Mouse (Mus musculus): ENCODE data around the gene Tagap. TPM values are rescaled to one million over a fixed set of nuclear protein-coding genes. Genes with fewer than 3 reads are reported as not detected.

The Tagap gene
- total RNA-seq (2021) = 1 to 10 TPM; 4.6 to 6.0 TPM
- long read RNA-seq, experiment 1, partial matches to known transcripts = 0 of 21 reads
- long read RNA-seq, experiment 1, other reads (novel, unspliced or antisense) = 21 of 21 reads
- long read RNA-seq, experiment 2, partial matches to known transcripts = 1 of 11 reads
- long read RNA-seq, experiment 2, other reads (novel, unspliced or antisense) = 8 of 11 reads

- intact Hi-C loops (cut with DNase I) = no loop called here
- Histone ChIP-seq H3K4me3 (no peak within 1 kb of the TSS), H3K27ac (no peak within 1 kb of the TSS)
- no peak for DNase-seq (ENCODE audit: extremely low spot score in 1 of 2, low spot score in 2 of 2)
- TF ChIP-seq CTCF (IDR thresholded peaks at IDR 0.05) = no peak
Observed at GRCm38 (mm10) chr17:7925413-7926160, at the start of gene Tagap. Gene Tagap (plus strand): TSS chr17:7926000.

DNA sequence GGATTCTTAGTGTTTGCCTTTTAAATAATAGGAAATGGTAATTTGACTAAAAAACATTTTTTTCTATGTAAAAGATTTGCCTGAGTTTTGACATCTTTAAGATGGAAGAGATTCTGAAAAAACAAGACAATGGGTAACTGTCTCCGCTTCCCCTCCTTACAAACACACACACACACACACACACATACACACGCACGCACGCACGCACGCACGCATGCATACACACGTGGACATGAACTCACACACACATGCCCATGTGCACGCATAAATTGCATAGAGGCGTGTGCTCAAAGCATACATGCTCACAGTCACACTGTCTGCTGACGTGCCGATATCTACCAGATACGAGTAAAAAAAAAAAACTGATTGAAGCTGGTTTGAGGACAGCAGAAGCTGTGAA is 49.3 kb upstream of the Tagap start:
- DNase-seq (ENCODE audit: extremely low spot score in 1 of 2, low spot score in 2 of 2) = no peak
- intact Hi-C loops (cut with DNase I) = no loop called here
- Histone ChIP-seq H3K27ac (no peak overlapping the region), H3K4me3 (no peak overlapping the region)
- TF ChIP-seq CTCF (IDR thresholded peaks at IDR 0.05) = no peak

DNA sequence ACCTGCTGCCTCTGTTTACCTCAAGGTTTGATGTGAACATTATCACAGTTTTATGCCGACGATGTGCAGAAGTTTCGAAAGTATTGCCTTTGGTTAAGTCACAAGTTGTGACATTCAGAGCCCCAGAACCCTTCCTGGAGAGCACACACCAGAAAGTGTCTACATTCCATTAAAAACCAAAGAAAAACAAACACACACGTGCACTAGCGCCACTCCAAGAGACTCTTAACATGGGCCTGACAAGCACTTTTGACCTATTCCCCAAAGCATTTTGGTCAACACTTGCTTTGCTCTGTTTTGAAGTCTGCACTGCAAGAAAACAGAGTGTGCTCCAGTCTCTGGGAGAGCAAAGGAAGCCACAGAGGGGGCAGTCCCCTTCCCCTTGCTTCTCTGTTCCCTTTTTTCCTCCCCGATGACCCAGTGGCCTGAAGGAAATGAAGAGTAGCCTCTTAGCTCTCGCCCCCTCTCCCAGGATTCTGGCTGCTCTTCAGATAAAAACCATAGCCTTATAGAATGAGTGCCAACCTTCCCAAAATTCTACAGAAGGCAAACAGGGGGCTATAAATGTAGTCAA is 48.5 kb upstream of the Tagap start:
- no peak for DNase-seq (ENCODE audit: extremely low spot score in 1 of 2, low spot score in 2 of 2)
- TF ChIP-seq CTCF (IDR thresholded peaks at IDR 0.05) = no peak
- intact Hi-C loops (cut with DNase I) = no loop called here
- Histone ChIP-seq H3K4me3 (no peak overlapping the region), H3K27ac (no peak overlapping the region)

DNA sequence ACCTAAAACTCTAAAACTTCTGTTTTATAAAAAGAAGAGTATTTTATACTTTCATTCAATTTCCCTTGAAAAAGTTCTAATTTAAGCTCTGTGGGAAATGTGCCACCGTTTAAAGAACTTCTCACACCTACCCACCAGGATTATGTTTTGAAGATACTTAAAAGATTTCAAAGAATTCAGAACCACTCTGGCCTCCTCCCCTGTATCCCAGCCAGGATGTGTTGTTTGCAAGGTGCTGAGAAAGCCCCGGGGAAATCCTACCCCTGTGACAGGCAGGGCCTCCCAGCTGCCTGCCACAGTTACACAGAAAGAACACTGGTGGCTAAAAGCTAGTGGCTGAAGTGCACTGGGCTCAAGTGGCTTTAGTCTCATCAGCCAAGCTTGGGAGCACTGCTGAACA is 47.9 kb upstream of the Tagap start:
- intact Hi-C loops (cut with DNase I) = no loop called here
- Histone ChIP-seq H3K4me3 (no peak overlapping the region), H3K27ac (no peak overlapping the region)
- no peak for DNase-seq (ENCODE audit: extremely low spot score in 1 of 2, low spot score in 2 of 2)
- TF ChIP-seq CTCF (IDR thresholded peaks at IDR 0.05) = no peak

- Histone ChIP-seq H3K4me3 (no peak overlapping the region), H3K27ac (no peak overlapping the region)
- no peak for DNase-seq (ENCODE audit: extremely low spot score in 1 of 2, low spot score in 2 of 2)
- intact Hi-C loops (cut with DNase I) = no loop called here
- no peak for TF ChIP-seq CTCF (IDR thresholded peaks at IDR 0.05)
Observed at GRCm38 (mm10) chr17:7879529-7879928, 46.3 kb upstream of the Tagap start.

DNA sequence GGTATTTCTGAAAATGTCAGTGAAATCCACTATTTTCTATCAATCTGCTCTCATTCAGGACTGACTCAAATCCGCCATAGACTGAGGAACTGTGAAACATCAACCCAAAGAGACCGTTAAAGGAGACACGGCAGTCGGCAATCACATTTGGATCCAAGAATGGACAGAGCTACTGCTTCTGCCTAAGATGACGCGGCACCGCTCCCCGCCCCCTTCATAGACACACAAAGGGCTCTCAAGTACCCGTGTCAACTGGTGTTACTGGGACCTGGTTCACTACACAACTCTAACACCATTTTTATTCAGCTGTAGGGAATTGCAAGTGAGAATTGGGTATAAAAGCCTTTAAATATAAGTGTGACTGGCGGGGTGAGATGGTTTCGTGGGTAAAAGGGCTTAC is 42.7 kb upstream of the Tagap start:
- DNase-seq (ENCODE audit: extremely low spot score in 1 of 2, low spot score in 2 of 2) = no peak
- no peak for TF ChIP-seq CTCF (IDR thresholded peaks at IDR 0.05)
- H3K4me3 ChIP-seq = no peak overlapping the region
- H3K27ac ChIP-seq = no peak overlapping the region
- intact Hi-C loops (cut with DNase I) = no loop called here

DNA sequence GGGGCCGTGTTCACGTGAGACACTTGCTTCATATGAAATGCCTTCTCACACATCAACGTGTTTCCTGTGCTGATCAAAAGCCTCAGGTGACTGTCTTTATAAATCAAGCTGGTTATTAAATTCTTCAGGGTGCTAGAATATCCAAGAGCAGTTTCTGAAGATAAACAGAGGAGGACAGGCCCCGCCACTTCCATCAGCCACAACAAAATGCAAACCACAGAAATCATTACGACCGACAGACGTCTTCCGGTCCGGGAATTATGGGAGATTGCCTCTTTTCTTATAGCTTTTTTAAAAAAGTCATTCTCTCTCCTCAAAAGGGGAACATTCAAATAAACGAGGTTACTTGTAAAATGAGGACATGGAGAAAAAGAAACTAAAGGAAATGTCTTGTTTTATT is 41.2 kb upstream of the Tagap start:
- Histone ChIP-seq H3K4me3 (no peak overlapping the region), H3K27ac (no peak overlapping the region)
- DNase-seq (ENCODE audit: extremely low spot score in 1 of 2, low spot score in 2 of 2) = no peak
- no peak for TF ChIP-seq CTCF (IDR thresholded peaks at IDR 0.05)
- intact Hi-C loops (cut with DNase I) = no loop called here

- H3K27ac ChIP-seq = no peak overlapping the region
- peak in 1 of 2 experiments; percentile 2 for DNase-seq (ENCODE audit: extremely low spot score in 1 of 2, low spot score in 2 of 2)
- TF ChIP-seq CTCF (IDR thresholded peaks at IDR 0.05) = no peak
- H3K4me3 ChIP-seq = no peak overlapping the region
- intact Hi-C loops (cut with DNase I) = no loop called here
Observed at GRCm38 (mm10) chr17:7887071-7887815, 38.6 kb upstream of the Tagap start.

DNA sequence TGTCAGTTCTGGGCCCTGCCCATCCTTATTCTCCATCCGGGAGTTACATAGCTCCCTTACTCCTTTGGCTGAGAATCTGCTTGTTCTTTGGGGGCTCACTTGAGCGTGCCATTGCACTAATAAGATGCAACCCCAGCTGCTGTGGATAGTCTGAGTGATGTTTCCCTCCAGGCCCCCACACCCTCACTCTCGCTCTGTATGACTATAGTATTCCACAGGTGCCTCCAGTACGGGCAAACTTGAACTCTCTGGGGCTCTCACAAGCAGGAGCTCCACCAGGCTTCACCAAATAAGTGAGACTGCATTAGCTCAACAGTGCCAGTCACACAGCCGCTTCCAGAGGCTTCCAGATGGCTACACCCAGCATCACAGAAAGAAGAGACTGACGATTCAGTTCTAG is 37.5 kb upstream of the Tagap start:
- Histone ChIP-seq H3K4me3 (no peak overlapping the region), H3K27ac (no peak overlapping the region)
- intact Hi-C loops (cut with DNase I) = no loop called here
- TF ChIP-seq CTCF (IDR thresholded peaks at IDR 0.05) = no peak
- DNase-seq (ENCODE audit: extremely low spot score in 1 of 2, low spot score in 2 of 2) = peak in 1 of 2 experiments; percentile 3

- TF ChIP-seq CTCF (IDR thresholded peaks at IDR 0.05) = no peak
- H3K4me3 ChIP-seq = no peak overlapping the region
- DNase-seq (ENCODE audit: extremely low spot score in 1 of 2, low spot score in 2 of 2) = peak in 1 of 2 experiments; percentile 3
- intact Hi-C loops (cut with DNase I) = no loop called here
- no peak overlapping the region for H3K27ac ChIP-seq
Observed at GRCm38 (mm10) chr17:7889026-7889425, 36.8 kb upstream of the Tagap start.

- no peak for DNase-seq (ENCODE audit: extremely low spot score in 1 of 2, low spot score in 2 of 2)
- no peak for TF ChIP-seq CTCF (IDR thresholded peaks at IDR 0.05)
- intact Hi-C loops (cut with DNase I) = no loop called here
Observed at GRCm38 (mm10) chr17:7892676-7893075, 33.1 kb upstream of the Tagap start.

DNA sequence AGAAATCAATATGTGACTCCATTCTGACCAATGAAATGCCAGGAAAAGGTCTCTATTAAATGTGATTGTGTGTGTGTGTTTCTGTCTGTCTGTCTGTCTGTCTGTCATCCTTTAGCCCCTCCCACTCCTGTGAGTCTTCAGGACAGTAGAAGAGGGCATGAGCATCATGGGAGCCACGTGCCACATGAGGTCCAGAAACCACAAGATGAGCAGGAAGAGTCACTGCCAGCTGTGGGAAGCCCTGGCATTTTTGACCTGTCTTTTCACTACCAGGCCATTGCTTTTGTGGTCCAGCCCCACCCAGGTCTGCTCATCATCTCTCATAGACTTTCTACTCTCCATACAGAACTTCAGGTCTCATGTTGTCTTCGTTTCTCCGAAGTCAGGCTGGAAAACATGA is 31.7 kb upstream of the Tagap start:
- no peak overlapping the region for H3K4me3 ChIP-seq
- intact Hi-C loops (cut with DNase I) = no loop called here
- no peak for TF ChIP-seq CTCF (IDR thresholded peaks at IDR 0.05)
- H3K27ac ChIP-seq = no peak overlapping the region
- no peak for DNase-seq (ENCODE audit: extremely low spot score in 1 of 2, low spot score in 2 of 2)

More at GRCm38 (mm10) chr17:7892676-7893075, 33.1 kb upstream of the Tagap start:
- Histone ChIP-seq H3K4me3 (no peak overlapping the region), H3K27ac (no peak overlapping the region)
